Mouse (Mus musculus): ENCODE measurements at regions not wholly inside any gene's neighbourhood (a gene's known extent, or its start where the extent isn't known, plus 50 kb on each side); places are given as distances from the start of the nearest gene placed in this dataset.

GRCm38 (mm10) chr2:133362693-133363443, 189.1 kb upstream of the Bmp2 start:
- no peak for DNase-seq (ENCODE audit: low spot score in 2 of 2)

- DNase-seq (ENCODE audit: low spot score in 2 of 2) = no peak
These were observed 180.3 kb upstream of the Bmp2 start for GRCm38 (mm10) chr2:133371490-133372215.

DNA sequence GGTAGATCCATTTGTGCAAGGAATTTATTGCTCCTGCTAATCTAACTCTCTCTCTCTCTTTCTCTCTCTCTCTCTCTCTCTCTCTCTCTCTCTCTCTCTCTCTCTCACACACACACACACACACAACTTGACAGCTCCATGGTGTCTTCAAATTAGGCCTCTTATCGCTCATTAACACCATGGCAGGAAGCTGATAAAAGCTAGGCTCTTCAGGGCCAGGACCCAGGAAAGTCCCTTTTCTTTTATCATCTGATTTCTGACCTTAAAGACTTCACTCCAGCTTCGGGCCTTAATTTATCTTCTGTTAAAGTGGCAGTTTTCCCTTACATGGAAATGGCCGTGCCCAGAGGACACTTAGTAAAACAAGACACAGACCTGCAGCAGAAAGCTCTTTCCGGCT, 178.4 kb upstream of the Bmp2 start:
- DNase-seq (ENCODE audit: low spot score in 2 of 2) = no peak

- peak; percentile 22 to 41 for DNase-seq (ENCODE audit: low spot score in 2 of 2)
These were observed 170.9 kb upstream of the Bmp2 start for GRCm38 (mm10) chr2:133381054-133381453.

GRCm38 (mm10) chr2:133383135-133383920, 168.6 kb upstream of the Bmp2 start:
- DNase-seq (ENCODE audit: low spot score in 2 of 2) = no peak

DNA sequence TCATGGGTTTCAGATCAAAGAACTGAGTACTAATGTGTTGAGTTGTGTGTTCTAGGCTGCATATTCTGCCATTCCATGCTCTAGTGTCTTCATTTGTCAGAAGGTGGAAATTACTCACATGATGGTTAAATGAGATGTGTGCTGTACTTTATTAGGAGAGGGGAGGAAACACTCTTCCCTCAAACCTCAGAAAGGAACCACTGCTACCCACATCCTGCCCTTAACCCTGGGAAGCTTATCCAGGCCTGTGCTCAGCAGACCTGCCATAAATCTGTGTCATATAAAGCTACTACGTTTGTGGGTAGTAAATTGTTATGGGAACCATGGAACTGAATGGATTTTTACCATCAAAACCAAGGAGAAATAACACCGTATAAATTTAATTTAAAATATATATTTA, 166.7 kb upstream of the Bmp2 start:
- DNase-seq (ENCODE audit: low spot score in 2 of 2) = no peak

DNA sequence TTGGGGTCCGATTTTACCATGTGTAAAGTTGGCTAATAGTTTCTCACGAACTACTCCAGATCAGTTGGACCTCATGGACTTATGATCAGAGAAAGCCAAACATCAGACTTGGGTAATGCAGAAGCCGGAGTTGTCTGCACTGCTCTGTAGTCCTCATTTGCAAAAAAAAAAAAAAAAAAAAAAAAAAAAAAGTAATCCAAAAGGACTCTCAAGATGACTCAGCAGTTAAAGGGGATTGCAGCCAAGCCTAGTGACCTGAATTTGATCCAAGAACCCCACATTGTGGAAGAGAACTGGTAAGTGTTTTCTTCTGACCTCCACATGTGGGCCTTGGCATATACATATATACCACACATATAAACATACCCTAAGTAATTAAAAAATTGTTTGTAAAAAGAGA, 164.6 kb upstream of the Bmp2 start:
- DNase-seq (ENCODE audit: low spot score in 2 of 2) = no peak

- DNase-seq (ENCODE audit: low spot score in 2 of 2) = peak in 1 of 2 experiments; percentile 25
These were observed 159.7 kb upstream of the Bmp2 start for GRCm38 (mm10) chr2:133392298-133392697.

DNA sequence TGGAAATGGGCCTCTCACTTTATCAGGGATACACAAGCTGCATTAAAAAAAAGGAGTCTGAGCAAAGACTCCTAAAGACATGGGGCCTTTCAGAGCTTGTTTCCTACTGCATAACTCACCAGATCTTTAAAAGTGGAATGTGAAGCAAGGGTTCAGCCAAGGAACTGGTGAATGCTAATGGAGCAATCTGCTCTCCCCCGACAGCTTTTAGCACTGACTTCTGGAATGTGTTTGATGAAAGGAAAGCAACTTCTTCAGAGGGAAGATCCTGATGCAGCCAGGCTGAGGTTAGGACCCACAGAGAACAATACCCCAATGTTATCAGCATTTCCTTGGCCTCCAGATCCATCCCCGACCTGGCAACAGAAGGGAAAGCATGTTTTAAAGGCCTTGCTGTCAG, 154.4 kb upstream of the Bmp2 start:
- no peak for DNase-seq (ENCODE audit: low spot score in 2 of 2)

DNA sequence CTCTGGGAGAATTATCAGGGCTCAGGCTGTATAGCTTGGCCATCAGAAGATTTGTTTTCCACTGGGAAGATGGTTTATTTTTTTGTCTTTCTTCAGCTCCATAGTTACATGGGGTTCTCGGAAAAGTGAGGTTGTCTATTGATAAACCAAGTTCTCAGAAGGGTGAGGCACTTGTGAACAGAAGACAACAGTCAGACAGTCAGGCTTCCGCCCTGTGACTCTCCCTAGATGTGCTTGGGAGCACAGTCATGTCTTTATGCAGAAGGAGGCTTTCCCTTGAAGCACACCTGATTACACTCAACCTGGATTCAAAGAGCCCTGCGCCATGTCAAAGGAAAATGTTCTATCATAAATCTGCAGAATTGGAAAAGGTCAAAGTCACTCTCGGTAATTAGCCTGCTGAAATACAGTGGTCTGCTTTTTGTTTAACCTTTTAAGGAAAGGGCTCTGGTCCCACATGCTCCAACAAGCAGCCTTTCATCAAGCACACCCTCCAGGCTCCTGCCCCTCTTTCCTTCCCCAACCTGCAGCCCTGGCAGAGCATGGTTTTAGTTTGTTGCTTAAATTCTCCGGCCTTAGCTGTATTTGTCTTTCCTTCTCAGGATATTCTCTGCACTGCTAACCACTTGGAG, 152.8 kb upstream of the Bmp2 start:
- DNase-seq (ENCODE audit: low spot score in 2 of 2) = no peak

DNA sequence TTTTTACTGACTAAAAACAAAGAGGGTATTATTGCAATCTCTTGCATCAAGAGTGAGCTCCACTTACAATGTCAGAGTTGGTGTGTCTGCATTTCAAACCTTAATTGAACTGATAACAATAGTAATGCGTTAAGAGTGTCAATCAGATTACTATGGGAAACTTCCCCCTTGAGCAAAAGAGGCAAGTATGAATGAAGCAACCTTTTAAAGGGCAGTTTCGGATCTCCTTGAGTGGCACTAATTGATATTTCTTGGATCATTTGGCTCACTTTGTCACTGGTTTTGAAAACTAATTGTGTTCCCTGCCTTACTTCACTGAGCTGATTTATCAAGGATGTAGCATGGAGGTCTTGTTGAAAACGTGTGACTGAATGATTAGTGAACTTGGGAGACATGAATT, 151.0 kb upstream of the Bmp2 start:
- DNase-seq (ENCODE audit: low spot score in 2 of 2) = no peak

- no peak for DNase-seq (ENCODE audit: low spot score in 2 of 2)
These were observed 134.9 kb upstream of the Bmp2 start for GRCm38 (mm10) chr2:133416990-133417581.

DNA sequence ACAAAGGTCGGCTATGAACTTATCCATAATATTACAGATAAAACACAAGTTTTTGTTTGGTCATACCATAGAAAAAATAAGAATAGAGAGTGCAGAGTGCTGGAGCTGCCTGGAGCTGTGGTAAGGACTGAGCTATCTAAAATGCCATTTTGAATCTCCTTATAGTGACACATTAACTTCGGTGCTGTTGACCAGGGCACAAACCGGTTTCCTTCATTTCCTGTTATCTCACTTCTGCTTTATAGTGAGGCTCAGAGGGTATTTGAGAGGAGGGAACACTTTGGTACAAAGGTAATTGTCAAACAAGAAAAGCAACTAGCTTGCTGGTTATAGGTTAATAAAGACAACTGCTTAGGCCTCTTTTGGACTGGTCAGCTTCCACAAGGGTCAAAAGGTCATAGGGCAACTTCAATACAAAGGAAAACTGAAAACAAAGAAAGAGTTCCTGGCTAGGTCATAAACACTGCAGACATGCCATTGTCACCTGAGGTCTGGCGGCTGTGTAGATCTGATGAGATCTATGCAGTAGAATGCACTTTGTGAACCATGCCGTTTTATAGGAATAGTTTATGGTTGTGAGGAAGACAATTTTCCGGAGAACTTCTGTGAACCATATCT, 132.2 kb upstream of the Bmp2 start:
- no peak for DNase-seq (ENCODE audit: low spot score in 2 of 2)

- DNase-seq (ENCODE audit: low spot score in 2 of 2) = no peak
These were observed 126.4 kb upstream of the Bmp2 start for GRCm38 (mm10) chr2:133425538-133425937.

- no peak for DNase-seq (ENCODE audit: low spot score in 2 of 2)
These were observed 124.9 kb upstream of the Bmp2 start for GRCm38 (mm10) chr2:133427039-133427438.

DNA sequence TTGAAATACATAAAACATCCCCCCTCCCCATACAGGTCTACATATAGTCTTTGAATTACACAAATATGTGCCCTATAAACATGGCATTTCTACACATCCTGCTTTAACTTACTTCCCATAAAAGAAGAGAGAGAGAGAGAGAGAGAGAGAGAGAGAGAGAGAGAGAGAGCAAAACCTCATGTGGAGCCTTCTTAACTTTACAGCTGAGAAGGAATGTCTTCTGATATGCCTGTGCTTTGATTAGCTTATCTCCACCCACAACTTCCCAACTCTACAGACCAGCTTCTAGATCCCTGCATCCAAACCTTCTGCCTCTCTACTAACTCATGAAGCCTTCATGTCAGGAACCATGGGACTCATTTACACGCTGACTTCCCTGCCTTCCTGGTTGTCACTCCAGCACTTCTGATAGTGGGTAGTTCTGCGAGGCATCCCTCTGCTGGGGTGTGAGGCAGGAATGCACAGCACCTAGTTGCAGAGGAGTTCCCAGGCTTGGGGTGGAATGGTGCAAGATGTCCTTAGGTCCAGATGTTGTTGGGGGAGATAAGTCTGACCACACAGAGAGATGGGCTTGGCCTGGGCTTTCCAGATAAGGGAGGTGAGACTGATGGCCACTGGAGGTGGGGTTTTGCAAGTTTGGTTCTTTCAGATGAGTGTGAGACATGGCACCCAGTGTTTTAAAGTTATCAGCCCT, 122.4 kb upstream of the Bmp2 start:
- DNase-seq (ENCODE audit: low spot score in 2 of 2) = no peak

DNA sequence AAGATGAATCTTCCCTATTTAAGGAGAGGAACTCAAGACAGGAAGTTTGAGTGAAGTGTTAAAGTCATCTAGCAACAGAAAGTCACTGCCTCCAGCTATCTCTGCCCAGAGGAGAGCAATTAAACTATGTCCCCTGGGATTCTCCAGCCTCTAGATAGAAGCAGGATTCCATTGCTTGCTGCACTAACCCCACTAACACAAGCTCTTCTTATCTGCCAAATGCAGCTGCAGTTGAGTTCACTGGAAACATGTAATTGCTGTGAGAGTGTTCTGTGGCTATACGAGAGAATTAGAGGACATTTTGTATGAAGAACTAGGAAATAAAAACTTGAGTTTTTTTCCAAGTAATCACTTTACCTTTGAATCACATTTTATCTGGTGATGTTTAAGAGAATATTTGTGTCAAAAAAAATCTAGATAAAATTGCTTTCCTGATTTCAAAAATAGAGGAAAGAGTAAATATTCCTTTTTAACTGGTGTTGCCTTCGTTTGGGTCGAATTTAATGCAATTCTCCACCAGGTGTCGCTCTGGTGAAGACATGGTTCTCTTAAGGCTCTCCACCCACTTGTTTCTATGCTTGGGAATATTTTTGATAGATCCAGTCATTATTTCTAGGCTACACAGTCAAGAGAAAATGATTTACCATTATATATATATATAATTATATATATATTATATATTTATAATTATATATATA, 121.1 kb upstream of the Bmp2 start:
- DNase-seq (ENCODE audit: low spot score in 2 of 2) = peak in 1 of 2 experiments; percentile 18

DNA sequence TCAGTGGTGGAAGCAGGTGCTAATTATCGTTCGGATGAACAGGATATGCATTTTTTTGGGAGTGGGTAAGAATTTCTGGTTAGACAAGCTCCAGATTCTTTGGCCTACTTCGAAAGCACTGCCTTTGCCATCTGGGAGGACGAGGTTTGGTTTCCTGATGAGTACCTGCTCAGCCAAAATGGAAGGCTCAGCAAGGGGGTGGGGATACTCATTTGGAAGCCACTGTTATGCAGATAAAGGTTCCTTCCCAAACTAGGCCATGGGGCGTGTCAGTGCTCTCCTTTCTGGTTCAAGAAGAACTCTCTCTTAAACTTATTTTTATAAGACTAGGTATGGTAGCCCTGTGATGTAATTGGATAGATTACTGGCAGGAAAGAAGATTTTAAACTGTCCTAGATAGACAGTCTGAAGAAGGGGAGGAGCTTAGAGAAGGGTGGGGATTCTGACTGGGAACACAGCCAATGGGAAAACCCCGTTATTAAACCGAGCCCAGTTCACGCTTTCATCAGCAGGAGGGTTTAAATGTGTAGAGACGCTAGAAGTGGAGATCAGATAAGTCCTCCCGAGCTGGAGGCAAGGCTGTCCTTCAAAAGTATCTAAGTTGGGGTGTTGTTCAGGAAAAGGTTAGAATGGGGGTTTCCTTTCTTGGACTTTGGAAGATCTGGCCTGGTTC, 119.7 kb upstream of the Bmp2 start:
- no peak for DNase-seq (ENCODE audit: low spot score in 2 of 2)

Data from urinary bladder, adult 18-20 months (tissue).